ENCODE assay signal across 23 mouse cellular contexts in the genomic region with DNA sequence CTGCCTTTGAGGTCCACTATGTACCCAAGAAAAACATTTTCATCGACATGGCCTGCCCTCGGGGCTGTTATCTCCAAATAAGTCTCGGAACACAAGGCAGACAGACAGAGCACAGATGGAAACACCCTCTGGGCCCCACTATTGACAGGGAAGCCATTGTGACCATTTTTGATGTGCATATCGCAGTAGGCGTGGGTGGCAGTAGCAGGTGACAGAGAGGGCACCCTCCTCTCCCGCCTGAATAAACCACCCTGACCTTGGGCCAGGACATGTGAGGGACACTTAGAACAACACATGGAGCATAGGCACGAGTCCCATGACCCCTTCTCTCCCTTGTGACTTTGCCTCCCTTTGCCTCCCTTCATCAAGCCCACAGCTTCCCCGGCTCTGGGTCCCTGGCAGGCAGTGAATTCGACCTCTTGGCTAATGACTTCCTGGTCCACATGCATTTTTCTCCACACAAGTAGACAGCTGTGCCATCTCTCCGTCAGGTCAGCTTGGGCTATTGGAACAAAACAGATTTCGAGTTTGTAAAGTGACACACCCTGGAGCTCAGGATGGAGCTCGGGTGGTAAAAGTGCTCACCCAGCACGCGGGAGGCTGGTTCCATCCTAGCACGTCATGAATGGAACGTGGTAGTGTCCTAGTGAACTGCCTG. TPM values are rescaled to one million over a fixed set of nuclear protein-coding genes. Genes with fewer than 3 reads are reported as not detected.
DNase-seq lines count a peak whose midpoint lies in the region; ATAC-seq and TF ChIP-seq lines count a peak whose summit lies in the region.
"Had no signal": no experiment of that assay in that cellular context is flagged by ENCODE, and none has a peak within 500 bp of the region (broad histone marks: within the 10 kb centered on the region; RNA-seq: fewer than 3 reads in every experiment).

No protein-coding gene starts in this region.

- no peak overlapping the region for H3K9ac ChIP-seq in heart, embryonic 12.5 days
- no peak overlapping the region for H3K9ac ChIP-seq in ES-Bruce4 (ENCODE audit: low read depth, poor library complexity, severe bottlenecking)
- H3K9ac ChIP-seq: kidney, embryonic 15.5 days; limb, embryonic 12.5 days; liver, embryonic 12.5 days; lung, embryonic 15.5 days; stomach, embryonic 15.5 days had no signal

- no peaks in the 10 kb centered on the region for H3K9me3 ChIP-seq in heart, embryonic 12.5 days (replicated peaks)
- no peaks in the 10 kb centered on the region for H3K9me3 ChIP-seq in ES-Bruce4 (replicated peaks; ENCODE audit: control insufficient read depth, insufficient read depth, low read length, poor library complexity, severe bottlenecking)
- no peaks in the 10 kb centered on the region for H3K9me3 ChIP-seq in limb, embryonic 10.5 days (replicated peaks)
- no peaks in the 10 kb centered on the region for H3K9me3 ChIP-seq in midbrain, embryonic 10.5 days (replicated peaks)
- H3K9me3 ChIP-seq: forebrain, embryonic 10.5 days; G1E; heart, embryonic 10.5 days; kidney, embryonic 15.5 days; limb, embryonic 12.5 days; liver, embryonic 12.5 days; lung, embryonic 15.5 days; stomach, embryonic 15.5 days had no signal

- H3K36me3 ChIP-seq in heart, embryonic 12.5 days: no peaks in the 10 kb centered on the region
- H3K36me3 ChIP-seq in ES-Bruce4 (ENCODE audit: control insufficient read depth, insufficient read depth, low read length, poor library complexity, severe bottlenecking): no peaks in the 10 kb centered on the region
- H3K36me3 ChIP-seq in limb, embryonic 10.5 days: no peaks in the 10 kb centered on the region
- H3K36me3 ChIP-seq in midbrain, embryonic 10.5 days: 0 out of 2 replicates have a peak, but pooled peaks cover 2% of the 10 kb centered on the region
- H3K36me3 ChIP-seq: forebrain, embryonic 10.5 days; G1E; heart, embryonic 10.5 days; kidney, embryonic 15.5 days; limb, embryonic 12.5 days; liver, embryonic 12.5 days; lung, embryonic 15.5 days; stomach, embryonic 15.5 days had no signal

- TF ChIP-seq EP300 in ES-Bruce4 (IDR thresholded peaks at IDR 0.05; ENCODE audit: insufficient read depth, low read depth, low read length): peak; percentile 79

- peak; percentile 91 for DNase-seq in heart, adult 11 months
- DNase-seq in limb, embryonic 10.5 days (ENCODE audit: low spot score): no peak
- DNase-seq in lung, postnatal 25 days (ENCODE audit: low spot score): peak; percentile 69
- no peak for DNase-seq in thymus, postnatal 4 days
- no peak for DNase-seq in midbrain, embryonic 10.5 days (ENCODE audit: low spot score)
- DNase-seq: adrenal gland, adult 2 months; cerebellum, adult 18-20 months; cerebellum, postnatal 25 days; kidney, postnatal 36 days; layer of hippocampus, postnatal 36 days had no signal

- TF ChIP-seq POLR2A in ES-Bruce4 (IDR thresholded peaks at IDR 0.05; ENCODE audit: insufficient read depth, low read length): no peak

- ATAC-seq in heart, embryonic 12.5 days (ENCODE audit: insufficient number of reproducible peaks, low FRiP score): no peak
- ATAC-seq: forebrain, embryonic 16.5 days; hindbrain, postnatal 0 days; intestine, embryonic 16.5 days; liver, embryonic 12.5 days had no signal

- H3K4me2 ChIP-seq in heart, embryonic 12.5 days: no peak overlapping the region
- H3K4me2 ChIP-seq: kidney, embryonic 15.5 days; limb, embryonic 12.5 days; liver, embryonic 12.5 days; lung, embryonic 15.5 days; stomach, embryonic 15.5 days had no signal

- peaks cover 10% of the 10 kb centered on the region; the same call in 1 of the 2 replicates for H3K4me1 ChIP-seq in heart, embryonic 12.5 days (replicated peaks)
- peaks cover 2% of the 10 kb centered on the region for H3K4me1 ChIP-seq in ES-Bruce4 (ENCODE audit: control insufficient read depth, insufficient read depth, low read length)
- H3K4me1 ChIP-seq in limb, embryonic 10.5 days: peaks cover 14% of the 10 kb centered on the region; the same call in 1 of the 2 replicates
- H3K4me1 ChIP-seq in midbrain, embryonic 10.5 days: peaks cover 25% of the 10 kb centered on the region
- H3K4me1 ChIP-seq: stomach, embryonic 15.5 days had no signal

- no peak overlapping the region for H3K27ac ChIP-seq in heart, embryonic 12.5 days (ENCODE audit: poor library complexity, severe bottlenecking)
- no peak overlapping the region for H3K27ac ChIP-seq in ES-Bruce4 (ENCODE audit: insufficient read depth, low read length)
- peak overlapping the region; percentile 8; the same call in 1 of the 2 replicates for H3K27ac ChIP-seq in limb, embryonic 10.5 days
- no peak overlapping the region; the same call in 1 of the 2 replicates for H3K27ac ChIP-seq in midbrain, embryonic 10.5 days (replicated peaks)
- H3K27ac ChIP-seq: forebrain, embryonic 10.5 days; hindbrain, postnatal 0 days; kidney, embryonic 15.5 days; limb, embryonic 12.5 days; liver, embryonic 12.5 days; lung, embryonic 15.5 days; stomach, embryonic 15.5 days had no signal

- no peaks in the 10 kb centered on the region for H3K27me3 ChIP-seq in heart, embryonic 12.5 days (replicated peaks)
- H3K27me3 ChIP-seq in ES-Bruce4 (ENCODE audit: control insufficient read depth, insufficient read depth, low read length, poor library complexity, severe bottlenecking): no peaks in the 10 kb centered on the region
- no peaks in the 10 kb centered on the region for H3K27me3 ChIP-seq in limb, embryonic 10.5 days (ENCODE audit: low read depth, poor library complexity, severe bottlenecking)
- H3K27me3 ChIP-seq in midbrain, embryonic 10.5 days (ENCODE audit: low read depth, poor library complexity, severe bottlenecking): no peaks in the 10 kb centered on the region
- H3K27me3 ChIP-seq: kidney, embryonic 15.5 days; limb, embryonic 12.5 days; lung, embryonic 15.5 days; stomach, embryonic 15.5 days had no signal

- no peak overlapping the region for H3K4me3 ChIP-seq in heart, embryonic 12.5 days
- no peak overlapping the region for H3K4me3 ChIP-seq in ES-Bruce4 (ENCODE audit: low read depth, low read length)
- H3K4me3 ChIP-seq in limb, embryonic 10.5 days: no peak overlapping the region
- no peak overlapping the region for H3K4me3 ChIP-seq in midbrain, embryonic 10.5 days
- H3K4me3 ChIP-seq: forebrain, embryonic 10.5 days; heart, embryonic 10.5 days; kidney, embryonic 15.5 days; limb, embryonic 12.5 days; liver, embryonic 12.5 days; lung, embryonic 15.5 days; stomach, embryonic 15.5 days had no signal

- no peak for TF ChIP-seq CTCF in ES-Bruce4 (IDR thresholded peaks at IDR 0.05; ENCODE audit: low read depth, low read length)

- WGBS in heart, embryonic 12.5 days: 62% methylated on average over 16 of the region's 16 CpGs
- 79% methylated on average over 16 of the region's 16 CpGs for WGBS in limb, embryonic 10.5 days
- 76% methylated on average over 16 of the region's 16 CpGs for WGBS in midbrain, embryonic 10.5 days

RNA-seq across cellular contexts. Expression of a gene that starts 8.1 kb away (rescaled TPM):
- polyA plus RNA-seq in heart, embryonic 12.5 days (2016; fragmentation: Nextera tagmentation; extraction: Ambion mirVana): not detected in 2 replicates
- 18.0 and 18.1 TPM in 2 replicates for polyA plus RNA-seq in ES-Bruce4 (2011; ENCODE audit: insufficient read depth, insufficient read length, low read depth, missing spikeins)
- polyA plus RNA-seq in limb, embryonic 10.5 days (2016; fragmentation: Nextera tagmentation; extraction: Ambion mirVana): 0.67 and 0.90 TPM in 2 replicates
- polyA plus RNA-seq in midbrain, embryonic 10.5 days (2016; fragmentation: Nextera tagmentation; extraction: Ambion mirVana): 0.37 and 0.51 TPM in 2 replicates
- polyA plus RNA-seq: adrenal gland, adult 2 months; G1E had no signal

RNA-seq across cellular contexts. Expression of a gene that starts 33.7 kb away (rescaled TPM):
- 19.0 and 20.7 TPM in 2 replicates for polyA plus RNA-seq in heart, embryonic 12.5 days (2016; fragmentation: Nextera tagmentation; extraction: Ambion mirVana)
- 24.3 and 29.0 TPM in 2 replicates for polyA plus RNA-seq in ES-Bruce4 (2011; ENCODE audit: insufficient read depth, insufficient read length, low read depth, missing spikeins)
- polyA plus RNA-seq in limb, embryonic 10.5 days (2016; fragmentation: Nextera tagmentation; extraction: Ambion mirVana): 26.7 and 28.4 TPM in 2 replicates
- 25.0 and 26.4 TPM in 2 replicates for polyA plus RNA-seq in midbrain, embryonic 10.5 days (2016; fragmentation: Nextera tagmentation; extraction: Ambion mirVana)

RNA-seq across cellular contexts. Expression of a gene that starts 33.8 kb away (rescaled TPM):
- polyA plus RNA-seq in heart, embryonic 12.5 days (2016; fragmentation: Nextera tagmentation; extraction: Ambion mirVana): 23.2 and 24.3 TPM in 2 replicates
- polyA plus RNA-seq in ES-Bruce4 (2011; ENCODE audit: insufficient read depth, insufficient read length, low read depth, missing spikeins): 29.4 and 32.4 TPM in 2 replicates
- polyA plus RNA-seq in limb, embryonic 10.5 days (2016; fragmentation: Nextera tagmentation; extraction: Ambion mirVana): 111 and 130 TPM in 2 replicates
- 91.4 and 105 TPM in 2 replicates for polyA plus RNA-seq in midbrain, embryonic 10.5 days (2016; fragmentation: Nextera tagmentation; extraction: Ambion mirVana)

RNA-seq across cellular contexts. Expression of a gene that starts 33.9 kb away (rescaled TPM):
- 53.0 and 53.3 TPM in 2 replicates for polyA plus RNA-seq in heart, embryonic 12.5 days (2016; fragmentation: Nextera tagmentation; extraction: Ambion mirVana)
- 22.8 and 23.4 TPM in 2 replicates for polyA plus RNA-seq in ES-Bruce4 (2011; ENCODE audit: insufficient read depth, insufficient read length, low read depth, missing spikeins)
- 55.0 and 55.4 TPM in 2 replicates for polyA plus RNA-seq in limb, embryonic 10.5 days (2016; fragmentation: Nextera tagmentation; extraction: Ambion mirVana)
- 60.5 and 60.9 TPM in 2 replicates for polyA plus RNA-seq in midbrain, embryonic 10.5 days (2016; fragmentation: Nextera tagmentation; extraction: Ambion mirVana)

Comparison
In these comparisons a context has a peak if more than half of its experiments do, and no peak if none do; other contexts are left out.
1. DNase-seq: peak in heart, adult 11 months (single experiment) and lung, postnatal 25 days (single experiment); none in limb, embryonic 10.5 days (single experiment), thymus, postnatal 4 days (single experiment) and midbrain, embryonic 10.5 days (single experiment).
2. RNA of a gene that starts 8.1 kb away (polyA plus RNA-seq): 18.0 to 18.1 TPM in ES-Bruce4; 0.67 to 0.90 TPM in limb, embryonic 10.5 days, 0.37 to 0.51 TPM in midbrain, embryonic 10.5 days and not detected in heart, embryonic 12.5 days; every median in the first group is over 10 times any median in the second.